Mouse (Mus musculus) hindbrain, embryonic 15.5 days (tissue): ENCODE measurements around the gene Pcbd1. TPM values are rescaled to one million over a fixed set of nuclear protein-coding genes. Genes with fewer than 3 reads are reported as not detected.

Experiments
- microRNA-seq: library from miRNA; unstranded; fragments of <30 nt; microRNA quantifications from one replicate; pipeline ENCODE4, GENCODE M21; 2016
- polyA plus RNA-seq: library from polyadenylated mRNA; unstranded; fragments of >200 nt; fragmentation: Nextera tagmentation; extraction: Ambion mirVana; gene quantifications from 2 replicates; pipeline ENCODE4 v1.2.1, GENCODE M21; 2015

The Pcbd1 gene
- polyA plus RNA-seq, 1 experiment from 2014 or later: 42.8 TPM

Small RNA genes lying within 50 kb of the gene (microRNA-seq; reads per million reads assigned to microRNA genes)
- gene Gm44308: not detected

Other genes with a start within 250 kb of the Pcbd1 start
- gene Sgpl1, start 58.4 kb downstream of the Pcbd1 start, polyA plus RNA-seq: 46.6 and 47.9 TPM in 2 replicates
- gene Tbata, start 82.6 kb downstream of the Pcbd1 start, polyA plus RNA-seq: 0.21 and 0.56 TPM in 2 replicates
- gene Adamts14, start 184.1 kb downstream of the Pcbd1 start, polyA plus RNA-seq: 0.26 and 0.35 TPM in 2 replicates
- gene Prf1, start 208.5 kb downstream of the Pcbd1 start, polyA plus RNA-seq: not detected in 2 replicates